Mouse (Mus musculus) heart, embryonic 14.5 days (tissue): ENCODE data around the gene 1700012B07Rik. TPM values are rescaled to one million over a fixed set of nuclear protein-coding genes. Genes with fewer than 3 reads are reported as not detected.

Experiments
- ATAC-seq: fragments of 200-750 bp; cut with Nextera tagmentation; 2 replicates; pipeline ENCODE4 v1.8.0; 2017; ENCODE audit warnings: low read depth, moderate TSS enrichment; ENCODE audit not compliant: insufficient number of reproducible peaks, insufficient read depth, low FRiP score
- H3K27ac ChIP-seq, 2 experiments: fragments of 200-500 bp in 1 of 2; fragments of 300-500 bp in 1 of 2; sonication (generic) in 1 of 2; replicated peaks in 1 of 2; 2 replicates each; pipeline ENCODE4 v1.5.1; 2012 to 2014; ENCODE audit warnings: low read depth in 2 of 2, low read length in 2 of 2, control low read depth in 1 of 2, mild to moderate bottlenecking in 1 of 2, mixed read lengths in 1 of 2; ENCODE audit not compliant: control insufficient read depth in 1 of 2, insufficient read depth in 1 of 2
- H3K27me3 ChIP-seq: fragments of 300-500 bp; sonication (generic); 2 replicates; pipeline ENCODE4 v1.6.1; 2014; ENCODE audit warnings: mild to moderate bottlenecking, low read length, control low read depth; ENCODE audit not compliant: control insufficient read depth, insufficient read depth
- H3K36me3 ChIP-seq: fragments of 300-500 bp; sonication (generic); 2 replicates; pipeline ENCODE4 v1.6.1; 2014; ENCODE audit warnings: mild to moderate bottlenecking, control low read depth, low read length, mixed read lengths; ENCODE audit not compliant: control insufficient read depth, insufficient read depth
- H3K4me1 ChIP-seq, 2 experiments: fragments of 200-500 bp in 1 of 2; fragments of 300-500 bp in 1 of 2; sonication (generic) in 1 of 2; 2 replicates each; pipeline ENCODE4 v1.6.1; 2012 to 2014; ENCODE audit warnings: low read length in 2 of 2, control low read depth in 1 of 2, mixed read lengths in 1 of 2; ENCODE audit not compliant: control insufficient read depth in 2 of 2, insufficient read depth in 2 of 2
- H3K4me2 ChIP-seq: fragments of 300-500 bp; sonication (generic); 2 replicates; pipeline ENCODE4 v1.6.1; 2014; ENCODE audit warnings: mild to moderate bottlenecking, low read length
- H3K4me3 ChIP-seq, 2 experiments: fragments of 200-500 bp in 1 of 2; fragments of 300-500 bp in 1 of 2; sonication (generic) in 1 of 2; 2 replicates each; pipeline ENCODE4 v1.5.1; 2012 to 2014; ENCODE audit warnings: low read length in 2 of 2, mild to moderate bottlenecking in 2 of 2, control low read depth in 1 of 2, low read depth in 1 of 2, moderate library complexity in 1 of 2; ENCODE audit not compliant: control insufficient read depth in 1 of 2, insufficient read depth in 1 of 2
- H3K9ac ChIP-seq: fragments of 300-500 bp; sonication (generic); 2 replicates; pipeline ENCODE4 v1.6.1; 2014; ENCODE audit warnings: mild to moderate bottlenecking, low read length
- H3K9me3 ChIP-seq: fragments of 300-500 bp; sonication (generic); 2 replicates; pipeline ENCODE4 v1.6.1; 2016; ENCODE audit warnings: low read length, control low read depth; ENCODE audit not compliant: control insufficient read depth
- WGBS: fragments of 180-500 bp; shearing (Covaris S2); extraction: QIAGEN DNeasy Blood & Tissue Kit; methylation state at CpG from one replicate; pipeline ENCODE4 v1.1.7; 2014; 5-methylcytosine and 5-hydroxymethylcytosine counted together
- polyA plus RNA-seq: library from polyadenylated mRNA; unstranded; fragments of >200 nt; fragmentation: Nextera tagmentation; extraction: Ambion mirVana; gene quantifications from 2 replicates; pipeline ENCODE4 v1.2.1, GENCODE M21; 2014

Gene 1700012B07Rik
- polyA plus RNA-seq = not detected in 2 replicates

GRCm38 (mm10) chr11:109827946-109828345 is at the start of gene 1700012B07Rik:
TSS of gene 1700012B07Rik (minus strand) at chr11:109828046.
- ATAC-seq = no peak
- H3K4me3 ChIP-seq = no peak within 1 kb of the TSS
- no peak within 1 kb of the TSS for H3K27ac ChIP-seq
- H3K9ac ChIP-seq = no peak within 1 kb of the TSS
- WGBS = 74% methylated on average over 4 of the region's 4 CpGs
- H3K4me1 ChIP-seq = no peaks in the 10 kb centered on the region
- H3K4me2 ChIP-seq = no peak within 1 kb of the TSS
- H3K9me3 ChIP-seq = no peaks in the 10 kb centered on the region
- no peaks in the 10 kb centered on the region for H3K36me3 ChIP-seq
- H3K27me3 ChIP-seq = no peaks in the 10 kb centered on the region

- H3K27me3 ChIP-seq = no peaks in the 10 kb centered on the region
- H3K9ac ChIP-seq = no peak overlapping the region
- no peak overlapping the region for H3K4me3 ChIP-seq
- H3K27ac ChIP-seq = no peak overlapping the region
- WGBS = 91% methylated on average over 9 of the region's 9 CpGs
- no peak for ATAC-seq
- H3K4me1 ChIP-seq = no peaks in the 10 kb centered on the region
- no peaks in the 10 kb centered on the region for H3K36me3 ChIP-seq
- H3K9me3 ChIP-seq = no peaks in the 10 kb centered on the region
- no peak overlapping the region for H3K4me2 ChIP-seq
Measured at GRCm38 (mm10) chr11:109876767-109877166, 48.9 kb upstream of the 1700012B07Rik start.

GRCm38 (mm10) chr11:109875834-109876233 is 48.0 kb upstream of the 1700012B07Rik start:
- Histone ChIP-seq H3K9ac (no peak overlapping the region), H3K27ac (no peak overlapping the region), H3K4me3 (no peak overlapping the region), H3K4me1 (no peaks in the 10 kb centered on the region), H3K9me3 (no peaks in the 10 kb centered on the region), H3K36me3 (no peaks in the 10 kb centered on the region), H3K4me2 (no peak overlapping the region), H3K27me3 (no peaks in the 10 kb centered on the region)
- no peak for ATAC-seq
- 75% methylated on average over 3 of the region's 3 CpGs for WGBS

GRCm38 (mm10) chr11:109875525-109875802 is 47.6 kb upstream of the 1700012B07Rik start:
- H3K4me2 ChIP-seq = no peak overlapping the region
- no peaks in the 10 kb centered on the region for H3K36me3 ChIP-seq
- no peak overlapping the region for H3K4me3 ChIP-seq
- H3K27me3 ChIP-seq = no peaks in the 10 kb centered on the region
- ATAC-seq = no peak
- WGBS = 57% methylated on average over 1 of the region's 1 CpGs
- H3K9ac ChIP-seq = no peak overlapping the region
- no peaks in the 10 kb centered on the region for H3K9me3 ChIP-seq
- no peak overlapping the region for H3K27ac ChIP-seq
- no peaks in the 10 kb centered on the region for H3K4me1 ChIP-seq

- Histone ChIP-seq H3K4me1 (no peaks in the 10 kb centered on the region), H3K27ac (peak overlapping the region in 1 of 2 experiments; percentile 25; a peak in 2 of 4 replicates), H3K36me3 (no peaks in the 10 kb centered on the region), H3K27me3 (no peaks in the 10 kb centered on the region), H3K9ac (no peak overlapping the region), H3K4me2 (no peak overlapping the region), H3K9me3 (no peaks in the 10 kb centered on the region), H3K4me3 (no peak overlapping the region)
- 69% methylated on average over 11 of the region's 11 CpGs for WGBS
- no peak for ATAC-seq
Measured at GRCm38 (mm10) chr11:109874651-109875524, 47.0 kb upstream of the 1700012B07Rik start.

- 74% methylated on average over 22 of the region's 22 CpGs for whole genome bisulfite sequencing
- H3K27ac ChIP-seq = peak overlapping the region; percentile 37 to 53; a peak in 3 of 4 replicates
Measured at GRCm38 (mm10) chr11:109873852-109874610, 46.2 kb upstream of the 1700012B07Rik start.

GRCm38 (mm10) chr11:109873161-109873775 is 45.4 kb upstream of the 1700012B07Rik start:
- H3K9me3 ChIP-seq = no peaks in the 10 kb centered on the region
- no peak overlapping the region for H3K9ac ChIP-seq
- no peak overlapping the region for H3K4me2 ChIP-seq
- H3K36me3 ChIP-seq = no peaks in the 10 kb centered on the region
- H3K4me3 ChIP-seq = no peak overlapping the region
- H3K4me1 ChIP-seq = no peaks in the 10 kb centered on the region
- 0 out of 4 replicates have a peak overlapping the region, but pooled peaks of 1 of the 2 experiments have one; percentile 37 for H3K27ac ChIP-seq
- peaks cover 2% of the 10 kb centered on the region; the same call in 1 of the 2 replicates for H3K27me3 ChIP-seq
- no peak for ATAC-seq
- 34% methylated on average over 9 of the region's 9 CpGs for WGBS

More at GRCm38 (mm10) chr11:109873852-109874610, 46.2 kb upstream of the 1700012B07Rik start:
- Histone ChIP-seq H3K9me3 (no peaks in the 10 kb centered on the region), H3K4me2 (no peak overlapping the region), H3K4me1 (no peaks in the 10 kb centered on the region), H3K4me3 (no peak overlapping the region), H3K27me3 (no peaks in the 10 kb centered on the region), H3K36me3 (no peaks in the 10 kb centered on the region), H3K9ac (no peak overlapping the region)
- ATAC-seq = no peak
